Mouse (Mus musculus) spleen, adult 2 months (tissue): ENCODE data around the gene Map3k12. TPM values are rescaled to one million over a fixed set of nuclear protein-coding genes. Genes with fewer than 3 reads are reported as not detected.
A peak's percentile ranks its signal among the peaks of the same experiment; 100 is the strongest.

Source experiments
- DNase-seq, 2 experiments: peaks; one replicate each; pipeline versions ENCODE4 v3.0.0 to v3.0.0-alpha.2; 2012 to 2021; ENCODE audit warnings: low spot score in 2 of 2, low read depth in 1 of 2
- H3K27ac ChIP-seq: fragments of 200-500 bp; 2 replicates; pipeline ENCODE4 v1.5.1; 2012; ENCODE audit warnings: low read length, inconsistent platforms; ENCODE audit not compliant: insufficient read depth
- H3K27me3 ChIP-seq: fragments of 200-500 bp; 2 replicates; pipeline ENCODE4 v1.6.1; 2012; ENCODE audit warnings: mild to moderate bottlenecking, moderate library complexity, low read length, inconsistent platforms; ENCODE audit not compliant: control insufficient read depth, insufficient read depth
- H3K36me3 ChIP-seq: fragments of 200-500 bp; 2 replicates; pipeline ENCODE4 v1.6.1; 2012; ENCODE audit warnings: mild to moderate bottlenecking, low read length, inconsistent platforms; ENCODE audit not compliant: control insufficient read depth, insufficient read depth
- H3K4me1 ChIP-seq: fragments of 200-500 bp; 2 replicates; pipeline ENCODE4 v1.6.1; 2011; ENCODE audit warnings: inconsistent platforms; ENCODE audit not compliant: control insufficient read depth, insufficient read depth, insufficient read length
- H3K4me3 ChIP-seq: fragments of 200-500 bp; 2 replicates; pipeline ENCODE4 v1.5.1; 2011; ENCODE audit warnings: mild to moderate bottlenecking, inconsistent platforms; ENCODE audit not compliant: insufficient read depth, insufficient read length; ENCODE audit errors: extremely low read depth
- CTCF ChIP-seq: fragments of 200-500 bp; IDR thresholded peaks from 2 replicates; pipeline ENCODE4 v1.5.1; 2011; ENCODE audit warnings: mild to moderate bottlenecking, inconsistent platforms; ENCODE audit not compliant: insufficient read depth, insufficient read length, insufficient replicate concordance; ENCODE audit errors: extremely low read depth
- POLR2A ChIP-seq: fragments of 200-500 bp; IDR thresholded peaks from 2 replicates; pipeline ENCODE4 v1.6.1; 2011; ENCODE audit warnings: low read depth, low read length, inconsistent platforms
- WGBS: fragments of 180-500 bp; shearing (Covaris S2); methylation state at CpG from one replicate; pipeline ENCODE4 v1.1.7; 2018; 5-methylcytosine and 5-hydroxymethylcytosine counted together
- polyA plus RNA-seq: library from polyadenylated mRNA; depleted of rRNA; stranded (reverse); fragments of >200 nt; gene quantifications from 2 replicates; pipeline ENCODE4 v1.2.3, GENCODE M21; 2012

Map3k12 gene
- polyA plus RNA-seq, 1 experiment = 2.1 TPM

DNA sequence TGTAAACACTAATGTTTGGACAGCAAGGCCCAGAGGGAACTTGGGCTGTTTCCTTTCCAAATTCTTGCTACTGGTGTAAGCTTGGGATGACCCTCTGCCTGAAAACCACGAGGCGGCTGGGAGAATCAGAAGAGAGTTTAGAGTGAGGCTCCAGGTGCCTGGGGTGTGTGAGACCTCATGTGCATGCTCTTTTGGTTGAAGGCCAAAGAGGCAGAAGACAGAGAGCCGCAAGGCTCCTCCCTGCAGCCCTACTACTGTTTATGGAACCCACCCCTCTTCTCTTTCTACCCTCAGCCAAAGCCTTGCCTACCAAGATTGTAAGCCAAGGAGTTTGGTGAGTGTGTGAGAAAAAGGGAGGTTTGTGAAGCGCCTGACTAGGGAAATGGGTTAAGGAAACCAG lies 1.1 kb downstream of the Map3k12 start:
- no peak overlapping the region for H3K4me3 ChIP-seq
- H3K27me3 ChIP-seq = no peaks in the 10 kb centered on the region
- H3K36me3 ChIP-seq = no peaks in the 10 kb centered on the region
- no peak for TF ChIP-seq POLR2A
- peaks cover 2% of the 10 kb centered on the region; the same call in 1 of the 2 replicates for H3K4me1 ChIP-seq
- no peak overlapping the region for H3K27ac ChIP-seq
- no peak for DNase-seq
- WGBS = 91% methylated on average over 4 of the region's 4 CpGs

DNA sequence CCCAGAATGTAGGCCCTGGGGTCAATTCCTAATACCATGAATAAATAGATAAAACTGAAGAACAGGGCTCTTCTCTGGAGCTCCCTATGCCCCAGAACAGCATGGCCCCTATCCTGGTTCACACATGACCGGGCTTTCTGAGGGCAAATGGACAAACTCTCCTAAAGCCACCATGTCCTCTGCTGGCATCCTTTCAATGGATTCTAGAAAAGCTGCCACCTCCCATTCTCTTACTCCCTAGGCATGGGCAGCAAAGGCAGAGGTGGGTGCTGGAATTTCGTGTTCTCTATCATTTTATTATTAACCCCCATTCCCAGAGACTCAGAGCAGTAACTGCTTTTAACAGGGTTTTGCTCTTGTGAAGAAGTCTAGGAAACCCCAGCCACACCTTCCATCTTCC lies 1.6 kb downstream of the Map3k12 start:
- Histone ChIP-seq H3K4me1 (peaks cover 5% of the 10 kb centered on the region; the same call in 1 of the 2 replicates), H3K27me3 (no peaks in the 10 kb centered on the region), H3K4me3 (no peak overlapping the region), H3K27ac (no peak overlapping the region), H3K36me3 (no peaks in the 10 kb centered on the region)
- no peak for DNase-seq
- no peak for TF ChIP-seq CTCF
- TF ChIP-seq POLR2A = no peak
- 86% methylated on average over 2 of the region's 2 CpGs for WGBS

DNA sequence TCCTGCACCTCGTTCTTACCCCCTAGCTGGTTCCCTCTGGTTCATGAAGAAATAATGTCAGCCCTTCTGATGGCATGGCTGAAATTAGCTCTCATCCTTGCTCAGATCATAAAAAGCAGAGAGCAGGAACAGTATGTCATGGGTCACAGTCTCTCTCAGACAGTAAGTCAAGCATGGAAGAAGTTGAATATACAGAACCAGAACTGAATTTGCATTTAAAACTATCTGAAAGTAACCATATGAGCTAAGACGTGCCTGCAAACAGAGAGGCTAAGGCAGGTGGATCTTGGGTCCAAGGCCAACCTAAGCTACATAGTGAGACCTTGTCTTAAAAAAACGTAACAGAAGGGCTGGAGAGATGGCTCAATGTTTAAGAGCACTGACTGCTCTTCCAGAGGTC lies 3.9 kb downstream of the Map3k12 start:
- H3K4me1 ChIP-seq = peaks cover 3% of the 10 kb centered on the region

DNA sequence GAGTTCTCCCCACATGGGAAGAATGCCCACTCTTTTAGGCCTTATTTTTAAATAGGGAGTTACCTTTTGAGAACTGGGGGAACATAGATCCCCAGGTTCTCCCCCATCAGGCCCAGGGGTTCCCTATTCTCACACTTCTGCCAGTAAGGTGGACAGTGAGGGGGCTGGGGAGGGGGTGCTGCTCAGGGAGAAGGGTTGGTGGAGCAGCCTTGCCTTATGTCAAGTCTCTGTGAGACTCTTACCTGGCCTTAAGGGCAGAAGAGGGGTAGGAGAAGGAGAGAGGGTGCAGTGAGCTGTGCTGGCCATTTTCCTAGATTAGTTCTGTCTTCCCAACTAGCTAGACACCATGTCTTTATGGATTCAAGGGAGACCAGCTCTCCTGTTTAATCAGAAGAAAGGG lies 4.4 kb downstream of the Map3k12 start:
- H3K4me1 ChIP-seq = peaks cover 3% of the 10 kb centered on the region
- TF ChIP-seq POLR2A (no peak), CTCF (no peak)

More for the DNA sequence above, 3.9 kb downstream of the Map3k12 start:
- Histone ChIP-seq H3K36me3 (no peaks in the 10 kb centered on the region), H3K27ac (no peak overlapping the region), H3K27me3 (no peaks in the 10 kb centered on the region), H3K4me3 (no peak overlapping the region)
- TF ChIP-seq CTCF = no peak
- TF ChIP-seq POLR2A = no peak
- 64% methylated on average over 3 of the region's 3 CpGs for WGBS
- DNase-seq = no peak

DNA sequence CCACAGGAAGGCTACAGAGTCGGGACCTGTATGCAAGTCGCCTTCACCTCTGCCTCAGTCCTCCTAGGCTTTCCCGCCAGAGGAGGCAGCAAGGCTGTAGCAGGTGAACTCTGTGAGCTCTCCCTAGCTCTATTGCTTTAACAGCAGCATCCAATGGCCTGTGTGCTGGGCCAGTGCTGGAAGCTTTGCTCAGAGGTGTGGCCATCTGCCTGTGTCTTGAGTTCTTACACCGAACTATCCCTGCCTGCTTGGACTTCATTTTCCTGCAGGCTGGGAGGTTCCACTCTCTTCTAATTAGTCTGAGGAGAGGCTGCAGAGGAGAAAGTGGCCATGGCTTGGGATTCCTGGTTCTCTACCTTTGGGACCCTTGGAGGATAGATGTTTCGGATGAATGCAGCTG lies 4.9 kb downstream of the Map3k12 start:
- Histone ChIP-seq H3K4me1 (peaks cover 3% of the 10 kb centered on the region), H3K4me3 (no peak overlapping the region), H3K27ac (no peak overlapping the region), H3K36me3 (no peaks in the 10 kb centered on the region), H3K27me3 (no peaks in the 10 kb centered on the region)
- DNase-seq = no peak
- TF ChIP-seq CTCF (no peak), POLR2A (no peak)
- WGBS = 84% methylated on average over 5 of the region's 5 CpGs

More for the DNA sequence above, 4.4 kb downstream of the Map3k12 start:
- Histone ChIP-seq H3K27ac (no peak overlapping the region), H3K27me3 (no peaks in the 10 kb centered on the region), H3K4me3 (no peak overlapping the region), H3K36me3 (no peaks in the 10 kb centered on the region)
- DNase-seq = no peak

DNA sequence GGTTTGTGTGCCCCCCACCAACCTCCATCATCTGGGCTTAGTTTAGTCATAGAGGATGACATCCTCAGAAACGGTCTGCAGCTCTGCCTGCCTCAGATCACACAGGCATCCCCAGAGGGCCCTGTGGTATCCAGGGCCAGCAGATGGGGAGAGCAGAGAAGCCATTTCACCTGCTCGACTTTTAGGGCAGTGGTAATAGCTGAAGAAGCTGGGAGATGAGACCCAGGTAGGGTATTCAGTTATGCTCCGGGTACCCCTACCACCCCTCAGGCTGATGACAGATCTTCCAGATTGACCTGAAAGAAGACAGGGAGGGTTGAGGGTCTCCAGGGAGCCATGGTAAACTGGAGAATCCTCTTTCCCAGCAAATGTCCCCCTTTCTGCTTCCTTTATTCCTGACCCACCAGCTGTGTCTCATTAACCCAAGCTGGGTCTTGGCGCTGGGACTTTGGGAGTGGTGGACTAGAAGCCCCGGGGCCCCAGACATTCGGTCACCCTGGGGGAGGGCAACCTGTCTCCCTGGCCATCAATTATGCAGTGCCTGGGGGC lies 5.5 kb downstream of the Map3k12 start:
- 57% methylated on average over 6 of the region's 6 CpGs for WGBS
- DNase-seq = no peak
- no peak for TF ChIP-seq POLR2A
- no peak for TF ChIP-seq CTCF
- no peaks in the 10 kb centered on the region for H3K27me3 ChIP-seq
- H3K4me3 ChIP-seq = no peak overlapping the region
- peaks cover 3% of the 10 kb centered on the region for H3K4me1 ChIP-seq
- H3K27ac ChIP-seq = no peak overlapping the region
- no peaks in the 10 kb centered on the region for H3K36me3 ChIP-seq

DNA sequence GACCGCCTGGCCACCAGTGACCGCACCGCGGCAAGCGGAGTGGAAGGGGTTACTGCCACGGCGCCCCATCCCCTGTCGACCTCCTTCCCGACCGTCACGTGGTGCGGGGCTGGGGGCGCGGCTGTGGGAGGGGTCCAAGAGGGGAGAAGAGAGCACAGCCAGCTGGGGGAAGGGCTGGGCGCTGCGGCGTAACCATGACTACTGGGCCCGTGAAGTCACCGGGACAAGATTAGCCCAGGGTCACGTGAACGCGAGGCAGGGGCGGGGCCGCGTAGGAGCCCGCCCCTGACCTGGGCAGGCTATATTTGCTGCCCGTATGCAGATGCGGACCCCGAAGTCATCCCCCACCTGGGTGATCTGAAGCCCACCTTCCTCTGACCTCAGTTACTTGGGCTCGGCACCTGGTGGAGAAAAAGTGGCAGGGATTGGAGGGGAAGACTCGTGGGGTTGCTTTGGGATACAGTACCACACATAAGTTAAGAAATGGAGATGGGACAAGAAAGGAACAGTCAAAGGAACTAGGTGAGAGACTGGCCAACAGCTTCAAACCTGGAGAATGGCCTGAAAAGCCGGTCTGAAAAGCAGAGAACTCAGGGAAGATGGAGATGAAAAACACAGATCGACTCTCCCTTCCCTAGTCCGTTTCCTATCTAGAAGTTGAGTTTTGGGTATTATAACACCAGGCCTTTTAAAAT lies 6.1 kb downstream of the Map3k12 start:
- Histone ChIP-seq H3K36me3 (no peaks in the 10 kb centered on the region), H3K27ac (no peak overlapping the region), H3K4me3 (peak overlapping the region; percentile 61), H3K4me1 (peaks cover 3% of the 10 kb centered on the region), H3K27me3 (no peaks in the 10 kb centered on the region)
- DNase-seq = peak; percentile 50 to 75
- 4% methylated on average over 34 of the region's 34 CpGs for WGBS
- TF ChIP-seq POLR2A (no peak), CTCF (no peak)
